Mouse (Mus musculus) embryonic facial prominence, embryonic 13.5 days (tissue): Measurements from ENCODE around the gene Setd5. TPM values are rescaled to one million over a fixed set of nuclear protein-coding genes. Genes with fewer than 3 reads are reported as not detected.

Experiments
- ATAC-seq: fragments of 200-750 bp; cut with Nextera tagmentation; 2 replicates; pipeline ENCODE4 v1.8.0; 2017; ENCODE audit warnings: low read depth; ENCODE audit not compliant: insufficient number of reproducible peaks, insufficient read depth, low FRiP score, low TSS enrichment
- H3K27ac ChIP-seq: fragments of 300-500 bp; sonication (generic); 2 replicates; pipeline ENCODE4 v1.5.1; 2015; ENCODE audit warnings: moderate library complexity, mild to moderate bottlenecking, inconsistent platforms
- H3K27me3 ChIP-seq: fragments of 300-500 bp; sonication (generic); 2 replicates; pipeline ENCODE4 v1.6.1; 2015; ENCODE audit warnings: mild to moderate bottlenecking, inconsistent platforms
- H3K36me3 ChIP-seq: fragments of 300-500 bp; sonication (generic); 2 replicates; pipeline ENCODE4 v1.6.1; 2015; ENCODE audit warnings: mild to moderate bottlenecking, inconsistent platforms
- H3K4me1 ChIP-seq: fragments of 300-500 bp; sonication (generic); 2 replicates; pipeline ENCODE4 v1.6.1; 2015; ENCODE audit warnings: inconsistent platforms
- H3K4me2 ChIP-seq: fragments of 300-500 bp; sonication (generic); 2 replicates; pipeline ENCODE4 v1.6.1; 2015; ENCODE audit warnings: moderate library complexity, mild to moderate bottlenecking, inconsistent platforms
- H3K4me3 ChIP-seq: fragments of 300-500 bp; sonication (generic); 2 replicates; pipeline ENCODE4 v1.5.1; 2015; ENCODE audit warnings: mild to moderate bottlenecking, inconsistent platforms
- H3K9ac ChIP-seq: fragments of 300-500 bp; sonication (generic); 2 replicates; pipeline ENCODE4 v1.6.1; 2015; ENCODE audit warnings: mild to moderate bottlenecking, inconsistent platforms
- H3K9me3 ChIP-seq: fragments of 300-500 bp; sonication (generic); 2 replicates; pipeline ENCODE4 v1.6.1; 2016; ENCODE audit warnings: inconsistent platforms
- WGBS: fragments of 180-500 bp; shearing (Covaris S2); methylation state at CpG from one replicate; pipeline ENCODE4 v1.1.7; 2015; ENCODE audit warnings: mixed read lengths; 5-methylcytosine and 5-hydroxymethylcytosine counted together
- polyA plus RNA-seq: library from polyadenylated mRNA; unstranded; fragments of >200 nt; fragmentation: Nextera tagmentation; extraction: Ambion mirVana; gene quantifications from 2 replicates; pipeline ENCODE4 v1.2.1, GENCODE M21; 2015

Gene Setd5
- polyA plus RNA-seq: 84.0 and 91.0 TPM in 2 replicates

- Histone ChIP-seq H3K4me2 (peak within 1 kb of the TSS; percentile 93), H3K4me1 (peaks cover 26% of the 10 kb centered on the region), H3K36me3 (no peaks in the 10 kb centered on the region), H3K4me3 (peak within 1 kb of the TSS; percentile 92), H3K27ac (peak within 1 kb of the TSS; percentile 100), H3K9me3 (no peaks in the 10 kb centered on the region), H3K9ac (peak within 1 kb of the TSS; percentile 99), H3K27me3 (no peaks in the 10 kb centered on the region)
- ATAC-seq: peak; percentile 95
- under 1% methylated on average over 84 of the region's 91 CpGs for WGBS
These were observed at the start of gene Setd5 for GRCm38 (mm10) chr6:113076686-113077516. Gene Setd5 (plus strand): TSS chr6:113077365.

- ATAC-seq: no peak
- no peak overlapping the region for H3K9ac ChIP-seq
- H3K4me2 ChIP-seq: no peak overlapping the region
- no peaks in the 10 kb centered on the region for H3K9me3 ChIP-seq
- no peak overlapping the region for H3K4me3 ChIP-seq
- no peak overlapping the region for H3K27ac ChIP-seq
- WGBS: 49% methylated on average over 2 of the region's 2 CpGs
- peaks cover 14% of the 10 kb centered on the region for H3K4me1 ChIP-seq
- no peaks in the 10 kb centered on the region for H3K36me3 ChIP-seq
- no peaks in the 10 kb centered on the region for H3K27me3 ChIP-seq
These were observed 49.7 kb upstream of the Setd5 start for GRCm38 (mm10) chr6:113027446-113027845.

- Histone ChIP-seq H3K4me1 (peaks cover 14% of the 10 kb centered on the region), H3K4me3 (no peak overlapping the region), H3K36me3 (no peaks in the 10 kb centered on the region), H3K4me2 (no peak overlapping the region), H3K27me3 (no peaks in the 10 kb centered on the region), H3K9ac (no peak overlapping the region), H3K27ac (no peak overlapping the region), H3K9me3 (no peaks in the 10 kb centered on the region)
- WGBS: 58% methylated on average over 3 of the region's 3 CpGs
- ATAC-seq: no peak
These were observed 48.2 kb upstream of the Setd5 start for GRCm38 (mm10) chr6:113029006-113029405.

GRCm38 (mm10) chr6:113030553-113030952, 46.6 kb upstream of the Setd5 start:
- WGBS: 79% methylated on average over 3 of the region's 3 CpGs
- Histone ChIP-seq H3K27ac (peak overlapping the region; percentile 76), H3K4me1 (peaks cover 14% of the 10 kb centered on the region), H3K36me3 (no peaks in the 10 kb centered on the region), H3K27me3 (no peaks in the 10 kb centered on the region), H3K9ac (no peak overlapping the region), H3K4me2 (no peak overlapping the region), H3K4me3 (no peak overlapping the region), H3K9me3 (no peaks in the 10 kb centered on the region)
- no peak for ATAC-seq

GRCm38 (mm10) chr6:113030970-113031660, 46.0 kb upstream of the Setd5 start:
- ATAC-seq: no peak
- no peaks in the 10 kb centered on the region for H3K36me3 ChIP-seq
- peak overlapping the region; percentile 76 for H3K27ac ChIP-seq
- no peak overlapping the region for H3K4me3 ChIP-seq
- no peak overlapping the region for H3K4me2 ChIP-seq
- H3K27me3 ChIP-seq: no peaks in the 10 kb centered on the region
- H3K4me1 ChIP-seq: peaks cover 14% of the 10 kb centered on the region
- 66% methylated on average over 10 of the region's 10 CpGs for WGBS
- H3K9me3 ChIP-seq: no peaks in the 10 kb centered on the region
- H3K9ac ChIP-seq: no peak overlapping the region

GRCm38 (mm10) chr6:113032121-113032520, 45.0 kb upstream of the Setd5 start:
- H3K9ac ChIP-seq: no peak overlapping the region
- H3K36me3 ChIP-seq: no peaks in the 10 kb centered on the region
- no peak overlapping the region for H3K4me3 ChIP-seq
- 64% methylated on average over 3 of the region's 3 CpGs for WGBS
- no peaks in the 10 kb centered on the region for H3K9me3 ChIP-seq
- H3K4me1 ChIP-seq: peaks cover 14% of the 10 kb centered on the region
- H3K4me2 ChIP-seq: no peak overlapping the region
- no peaks in the 10 kb centered on the region for H3K27me3 ChIP-seq
- peak overlapping the region; percentile 84 for H3K27ac ChIP-seq
- ATAC-seq: no peak

- Histone ChIP-seq H3K4me1 (peaks cover 17% of the 10 kb centered on the region), H3K27me3 (no peaks in the 10 kb centered on the region), H3K9ac (no peak overlapping the region), H3K27ac (no peak overlapping the region), H3K4me2 (no peak overlapping the region), H3K9me3 (no peaks in the 10 kb centered on the region), H3K36me3 (no peaks in the 10 kb centered on the region), H3K4me3 (no peak overlapping the region)
- 80% methylated on average over 2 of the region's 2 CpGs for WGBS
- ATAC-seq: no peak
These were observed 44.0 kb upstream of the Setd5 start for GRCm38 (mm10) chr6:113033185-113033584.

GRCm38 (mm10) chr6:113034466-113034865, 42.7 kb upstream of the Setd5 start:
- WGBS: 69% methylated on average over 6 of the region's 6 CpGs
- H3K9ac ChIP-seq: no peak overlapping the region
- no peak overlapping the region for H3K4me3 ChIP-seq
- no peak for ATAC-seq
- no peaks in the 10 kb centered on the region for H3K9me3 ChIP-seq
- no peaks in the 10 kb centered on the region for H3K36me3 ChIP-seq
- peaks cover 20% of the 10 kb centered on the region for H3K4me1 ChIP-seq
- H3K27ac ChIP-seq: peak overlapping the region; percentile 17; the same call in 1 of the 2 replicates
- H3K27me3 ChIP-seq: no peaks in the 10 kb centered on the region
- no peak overlapping the region for H3K4me2 ChIP-seq

- peaks cover 12% of the 10 kb centered on the region; the same call in 1 of the 2 replicates for H3K4me1 ChIP-seq
- H3K4me2 ChIP-seq: no peak overlapping the region
- H3K36me3 ChIP-seq: no peaks in the 10 kb centered on the region
- no peak overlapping the region for H3K4me3 ChIP-seq
- H3K27ac ChIP-seq: peak overlapping the region; percentile 71
- H3K9me3 ChIP-seq: no peaks in the 10 kb centered on the region
- no peak overlapping the region for H3K9ac ChIP-seq
- 67% methylated on average over 4 of the region's 4 CpGs for WGBS
- H3K27me3 ChIP-seq: no peaks in the 10 kb centered on the region
- ATAC-seq: no peak
These were observed 40.5 kb upstream of the Setd5 start for GRCm38 (mm10) chr6:113036463-113037175.

GRCm38 (mm10) chr6:113037946-113038734, 39.0 kb upstream of the Setd5 start:
- H3K27me3 ChIP-seq: no peaks in the 10 kb centered on the region
- WGBS: 9% methylated on average over 19 of the region's 19 CpGs
- H3K4me1 ChIP-seq: peaks cover 6% of the 10 kb centered on the region; the same call in 1 of the 2 replicates
- peak overlapping the region; percentile 17 for H3K27ac ChIP-seq
- no peaks in the 10 kb centered on the region for H3K9me3 ChIP-seq
- H3K36me3 ChIP-seq: no peaks in the 10 kb centered on the region
- H3K4me3 ChIP-seq: peak overlapping the region; percentile 16
- ATAC-seq: peak; percentile 37
- peak overlapping the region; percentile 51; the same call in 1 of the 2 replicates for H3K9ac ChIP-seq
- H3K4me2 ChIP-seq: peak overlapping the region; percentile 46

GRCm38 (mm10) chr6:113038735-113039058, 38.5 kb upstream of the Setd5 start:
- Histone ChIP-seq H3K4me3 (no peak overlapping the region), H3K36me3 (no peaks in the 10 kb centered on the region), H3K27ac (peak overlapping the region; percentile 17; the same call in 1 of the 2 replicates), H3K27me3 (no peaks in the 10 kb centered on the region), H3K9ac (peak overlapping the region; percentile 18; the same call in 1 of the 2 replicates), H3K4me1 (peaks cover 6% of the 10 kb centered on the region; the same call in 1 of the 2 replicates), H3K4me2 (peak overlapping the region; percentile 46), H3K9me3 (no peaks in the 10 kb centered on the region)
- WGBS: 50% methylated on average over 5 of the region's 5 CpGs
- ATAC-seq: no peak
